Mouse (Mus musculus) c-Kit-positive CD71-positive TER-119-positive erythroid progenitor cells, embryonic 14.5 days (primary cell): Measurements from ENCODE around the gene Fam174b.

Experiments used
- DNase-seq: peaks from one replicate; pipeline ENCODE4 v3.0.0-alpha.2; 2013; ENCODE audit warnings: low spot score

Fam174b gene

GRCm38 (mm10) chr7:73740111-73741035 is at the start of gene Fam174b:
Gene Fam174b, plus strand, starts transcription at chr7:73740302.
- no peak for DNase-seq

- no peak for DNase-seq
Observed at GRCm38 (mm10) chr7:73697092-73697491, 43.0 kb upstream of the Fam174b start.

- DNase-seq, result no peak
Observed at GRCm38 (mm10) chr7:73704305-73704704, 35.8 kb upstream of the Fam174b start.

GRCm38 (mm10) chr7:73713506-73713905 is 26.6 kb upstream of the Fam174b start:
- DNase-seq, result no peak

- DNase-seq, result no peak
Observed at GRCm38 (mm10) chr7:73715928-73716749, 24.0 kb upstream of the Fam174b start.

GRCm38 (mm10) chr7:73716841-73717240 is 23.3 kb upstream of the Fam174b start:
- DNase-seq, result no peak

DNA sequence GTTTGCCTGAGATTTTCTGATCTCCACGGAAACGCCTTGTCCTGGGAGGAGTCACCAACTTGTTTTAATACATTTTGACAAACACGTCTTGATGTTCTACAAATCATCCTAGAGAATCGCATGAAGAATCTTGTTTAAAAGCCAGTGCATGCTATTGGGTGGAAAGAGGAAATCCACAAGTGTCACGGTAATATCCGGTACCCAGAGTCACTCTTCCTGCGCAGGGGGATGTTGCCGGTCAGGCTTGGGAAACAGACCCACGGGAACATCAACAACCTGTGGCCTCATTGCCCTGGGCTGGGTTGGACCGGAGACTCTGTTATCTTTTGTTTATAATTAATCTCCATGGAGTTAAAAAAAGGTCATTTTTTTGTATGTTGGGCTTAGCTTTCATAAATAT is 22.1 kb upstream of the Fam174b start:
- DNase-seq, result no peak

DNA sequence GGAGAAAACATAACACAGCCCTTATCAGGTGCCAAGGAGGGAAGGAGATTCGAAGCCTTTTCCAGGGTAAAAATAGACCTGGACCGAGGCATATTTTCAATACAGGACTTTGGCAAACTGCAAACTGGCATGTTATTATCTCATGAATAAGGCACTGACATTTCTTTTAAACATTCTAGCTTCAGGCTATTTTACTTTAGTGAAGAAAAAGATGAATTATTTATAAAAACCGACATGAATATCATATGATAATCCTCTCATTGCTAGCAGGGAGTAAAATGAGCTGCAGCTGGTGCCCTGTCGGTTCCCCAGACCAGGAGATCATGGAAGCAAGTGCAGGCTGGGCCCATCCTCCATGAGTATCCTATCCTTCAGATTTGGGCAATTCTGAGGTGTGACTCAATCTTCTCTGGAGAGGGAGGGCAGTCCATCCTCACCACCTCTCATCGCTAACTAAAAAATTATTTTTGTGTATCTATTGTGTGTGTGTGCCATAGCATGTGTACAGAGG is 21.6 kb upstream of the Fam174b start:
- no peak for DNase-seq

- no peak for DNase-seq
Observed at GRCm38 (mm10) chr7:73721046-73721445, 19.1 kb upstream of the Fam174b start.

DNA sequence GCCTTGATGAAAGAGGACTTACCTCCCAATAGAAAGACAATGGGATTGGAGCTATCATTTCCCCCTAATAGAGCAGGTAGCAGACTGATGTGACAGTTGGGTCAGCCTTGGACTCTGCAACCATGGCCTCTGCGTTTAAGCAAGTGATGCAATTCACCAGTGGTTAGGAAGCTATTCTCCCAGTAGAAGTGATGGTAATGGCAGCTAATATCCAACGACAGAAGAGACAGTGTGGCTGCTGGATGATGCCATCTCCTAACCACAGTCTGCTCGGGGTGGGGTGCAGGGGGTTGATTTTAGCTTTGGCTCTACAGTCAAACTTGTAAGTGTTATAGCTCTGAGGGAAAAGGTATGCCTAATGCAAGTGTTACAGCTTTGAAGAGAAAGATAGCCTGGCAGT is 18.3 kb upstream of the Fam174b start:
- DNase-seq, result no peak

DNA sequence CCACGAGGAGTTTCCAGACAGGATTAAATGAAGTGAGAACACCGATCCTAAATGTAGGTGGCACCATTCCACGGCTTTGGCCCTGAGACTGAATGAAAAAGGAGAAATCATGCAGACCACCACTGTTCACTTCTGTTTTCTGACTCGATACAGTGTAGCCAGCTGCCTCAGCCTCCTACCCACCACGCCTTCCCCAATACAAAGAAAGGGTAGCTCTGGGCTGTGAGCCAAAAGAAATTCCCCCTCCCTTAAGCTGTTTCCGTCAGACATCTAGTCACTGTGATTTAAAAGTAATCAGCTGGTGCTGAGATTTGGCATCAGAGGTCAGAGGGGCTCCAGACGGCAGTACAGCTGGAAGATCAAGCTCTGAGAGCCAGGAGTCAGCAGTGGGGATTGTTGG is 10.2 kb upstream of the Fam174b start:
- no peak for DNase-seq

GRCm38 (mm10) chr7:73730430-73731022 is 9.6 kb upstream of the Fam174b start:
- no peak for DNase-seq

GRCm38 (mm10) chr7:73736046-73736445 is 4.1 kb upstream of the Fam174b start:
- no peak for DNase-seq

- DNase-seq, result no peak
Observed at GRCm38 (mm10) chr7:73741392-73741791, 1.3 kb downstream of the Fam174b start.

GRCm38 (mm10) chr7:73741841-73742240 is 1.7 kb downstream of the Fam174b start:
- DNase-seq, result no peak

DNA sequence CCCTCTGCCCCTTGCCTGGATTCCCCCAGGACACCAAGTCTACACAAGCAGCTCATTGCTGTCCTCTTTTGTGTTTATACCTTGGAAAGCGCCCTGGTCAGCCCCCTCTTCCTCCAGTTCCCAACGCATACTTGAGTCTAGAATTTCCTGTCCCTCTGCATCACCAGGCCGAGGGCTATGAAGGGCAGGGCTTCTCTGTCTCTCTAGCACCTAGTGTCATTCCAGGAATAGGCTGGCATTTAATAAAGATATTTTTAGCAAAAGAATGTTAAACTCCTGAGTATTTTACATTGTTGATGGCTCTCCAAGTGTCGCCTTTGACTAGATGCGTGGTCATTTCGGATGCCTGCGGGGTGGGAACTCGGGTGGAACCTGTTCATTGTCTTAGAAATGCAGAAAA is 3.0 kb downstream of the Fam174b start:
- no peak for DNase-seq

GRCm38 (mm10) chr7:73743831-73744370 is 3.8 kb downstream of the Fam174b start:
- no peak for DNase-seq

- DNase-seq, result no peak
Observed at GRCm38 (mm10) chr7:73745903-73746302, 5.8 kb downstream of the Fam174b start.

DNA sequence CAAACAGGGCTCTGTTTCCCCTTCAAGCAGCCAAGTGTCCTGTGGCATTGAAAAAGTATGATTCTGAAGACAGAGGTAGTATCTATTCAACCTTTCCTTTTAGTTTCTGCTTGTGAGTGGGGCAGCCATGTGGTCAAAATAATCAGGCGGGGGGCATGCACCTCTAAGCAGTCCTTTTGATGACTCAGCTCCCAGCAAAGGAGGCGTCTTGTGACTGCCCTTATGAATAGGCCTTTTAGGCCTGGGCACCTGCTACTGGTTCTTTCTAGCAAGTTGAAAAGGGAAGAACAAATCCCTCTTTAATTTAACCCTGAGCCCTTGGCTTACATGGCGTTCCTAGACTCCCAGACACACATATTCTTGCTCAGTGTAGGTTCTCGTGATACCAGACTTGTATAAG is 6.7 kb downstream of the Fam174b start:
- DNase-seq, result no peak

DNA sequence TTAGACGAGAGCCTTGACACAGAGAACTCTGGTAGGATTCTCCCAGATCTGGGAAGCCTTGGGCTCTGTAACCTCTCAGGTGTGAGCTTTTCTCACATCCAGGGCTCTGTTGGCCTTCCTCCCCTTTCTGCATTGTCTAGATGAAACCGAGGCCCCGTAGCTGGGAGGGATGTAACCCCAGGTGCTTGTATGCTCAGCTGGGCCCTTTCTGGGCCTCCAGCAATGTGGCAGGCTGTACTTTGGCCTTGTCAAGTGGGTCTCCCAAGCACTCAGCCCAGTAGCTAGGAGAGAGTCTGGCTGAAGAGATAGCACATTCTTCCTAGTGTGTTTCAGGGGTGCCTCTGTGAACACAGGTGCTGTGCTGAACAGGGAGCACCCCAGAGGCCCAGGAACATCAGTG is 7.4 kb downstream of the Fam174b start:
- DNase-seq, result no peak

DNA sequence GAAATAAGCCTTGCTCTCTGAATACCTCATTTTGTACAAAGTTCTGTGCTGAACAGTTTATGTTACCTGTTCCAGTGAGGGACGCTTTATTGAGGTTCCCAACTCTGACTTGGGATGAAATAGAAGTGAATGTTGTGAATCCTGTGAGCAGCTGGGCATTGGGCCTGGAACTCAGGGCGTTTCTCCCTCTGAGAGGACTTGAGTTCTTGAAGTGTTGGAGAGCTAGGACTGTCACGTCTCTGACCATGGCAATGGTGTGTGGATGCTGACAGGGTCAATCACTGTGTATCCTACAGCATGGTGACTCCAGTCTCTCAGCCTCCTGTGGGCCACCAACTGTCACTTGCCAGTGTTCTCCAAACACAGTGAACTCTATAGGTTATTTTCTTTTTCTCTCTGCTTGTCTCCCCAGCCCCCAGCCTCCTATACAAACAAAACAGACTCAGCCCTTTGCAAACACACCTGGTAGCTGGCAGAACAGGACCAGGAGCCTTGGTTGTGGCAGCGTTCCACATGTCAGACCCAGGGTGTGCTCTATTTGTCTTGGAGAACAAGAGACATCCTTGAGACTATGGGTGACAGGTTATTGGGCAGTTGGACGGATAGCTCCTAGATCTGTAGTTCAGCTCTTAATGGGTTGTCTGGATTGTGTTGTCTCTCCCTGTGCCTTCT is 8.5 kb downstream of the Fam174b start:
- no peak for DNase-seq

DNA sequence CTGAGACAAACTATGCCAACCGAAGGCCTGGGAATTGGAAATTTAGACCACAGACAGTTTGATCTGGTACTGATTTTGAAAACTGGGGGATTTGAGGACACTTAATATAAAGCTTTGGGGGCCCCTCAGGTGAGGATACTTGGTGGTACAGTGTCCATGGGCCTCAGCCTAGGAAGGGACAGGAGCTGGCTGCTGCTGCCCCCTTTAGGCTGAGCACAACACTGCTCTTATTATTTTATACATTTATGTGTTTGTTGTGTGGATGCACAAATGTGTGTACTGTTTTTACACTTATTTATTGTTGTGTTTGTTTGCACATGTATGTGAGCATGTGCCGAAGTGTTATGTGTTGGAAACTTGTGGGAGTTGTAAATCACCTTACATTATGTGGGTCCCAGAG is 9.2 kb downstream of the Fam174b start:
- DNase-seq, result no peak
